Mouse (Mus musculus): ENCODE measurements at regions not wholly inside any gene's neighbourhood (a gene's known extent, or its start where the extent isn't known, plus 50 kb on each side); places are given as distances from the start of the nearest gene placed in this dataset.

DNA sequence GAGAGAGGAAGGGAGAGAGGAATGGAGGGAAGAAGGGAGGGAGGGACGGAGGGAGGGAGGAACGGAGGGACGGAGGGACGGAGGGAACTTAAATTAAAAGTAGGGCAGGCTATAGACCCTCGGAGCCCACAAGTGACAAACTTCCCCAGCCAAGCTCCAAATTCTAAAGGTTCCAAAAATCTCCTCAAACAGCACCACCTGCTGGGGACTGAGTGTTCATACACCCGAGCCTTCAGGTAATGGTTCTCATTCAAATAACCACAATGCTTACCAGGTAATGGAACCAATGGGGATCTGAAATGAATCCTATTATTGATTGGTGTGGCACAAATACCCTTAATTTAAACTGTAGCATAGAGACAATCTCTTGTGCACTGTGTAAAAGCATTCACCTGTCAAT lies 246.0 kb upstream of the Tmem132c start:
- TF ChIP-seq POLR2A (IDR thresholded peaks at IDR 0.05; ENCODE audit: low read depth, low read length) = no peak
- no peak for TF ChIP-seq CTCF (IDR thresholded peaks at IDR 0.05; ENCODE audit: borderline replicate concordance, insufficient read depth, low read length)
